Mouse (Mus musculus) stomach, embryonic 15.5 days (tissue): ENCODE measurements at regions not wholly inside any gene's neighbourhood (a gene's known extent, or its start where the extent isn't known, plus 50 kb on each side); places are given as distances from the start of the nearest gene placed in this dataset.

Source experiments
- ATAC-seq: fragments of 200-750 bp; cut with Nextera tagmentation; 2 replicates; pipeline ENCODE4 v1.8.0; 2017; ENCODE audit warnings: low read depth, moderate number of reproducible peaks, moderate TSS enrichment; ENCODE audit not compliant: insufficient read depth, low FRiP score
- H3K27ac ChIP-seq: fragments of 300-500 bp; sonication (generic); 2 replicates; pipeline ENCODE4 v1.5.1; 2015; ENCODE audit warnings: mild to moderate bottlenecking, inconsistent platforms
- H3K27me3 ChIP-seq: fragments of 300-500 bp; sonication (generic); replicated peaks from 2 replicates; pipeline ENCODE4 v1.6.1; 2015; ENCODE audit warnings: inconsistent platforms
- H3K36me3 ChIP-seq: fragments of 300-500 bp; sonication (generic); 2 replicates; pipeline ENCODE4 v1.6.1; 2015; ENCODE audit warnings: inconsistent platforms
- H3K4me1 ChIP-seq: fragments of 300-500 bp; sonication (generic); 2 replicates; pipeline ENCODE4 v1.6.1; 2015; ENCODE audit warnings: inconsistent platforms
- H3K4me2 ChIP-seq: fragments of 300-500 bp; sonication (generic); 2 replicates; pipeline ENCODE4 v1.6.1; 2015; ENCODE audit warnings: mild to moderate bottlenecking, inconsistent platforms
- H3K4me3 ChIP-seq: fragments of 300-500 bp; sonication (generic); replicated peaks from 2 replicates; pipeline ENCODE4 v1.5.1; 2015; ENCODE audit warnings: inconsistent platforms
- H3K9ac ChIP-seq: fragments of 300-500 bp; sonication (generic); 2 replicates; pipeline ENCODE4 v1.6.1; 2015; ENCODE audit warnings: inconsistent platforms
- H3K9me3 ChIP-seq: fragments of 300-500 bp; sonication (generic); 2 replicates; pipeline ENCODE4 v1.6.1; 2016; ENCODE audit warnings: inconsistent platforms
- WGBS: fragments of 180-500 bp; shearing (Covaris S2); methylation state at CpG from one replicate; pipeline ENCODE4 v1.1.7; 2015; 5-methylcytosine and 5-hydroxymethylcytosine counted together

- H3K4me1 ChIP-seq = no peaks in the 10 kb centered on the region
- no peaks in the 10 kb centered on the region for H3K27me3 ChIP-seq
- H3K4me2 ChIP-seq = no peak overlapping the region
- ATAC-seq = no peak
- no peak overlapping the region for H3K4me3 ChIP-seq
- H3K9me3 ChIP-seq = no peaks in the 10 kb centered on the region
- H3K27ac ChIP-seq = no peak overlapping the region
- 91% methylated on average over 1 of the region's 1 CpGs for WGBS
- no peak overlapping the region for H3K9ac ChIP-seq
- H3K36me3 ChIP-seq = no peaks in the 10 kb centered on the region
Observed at GRCm38 (mm10) chr6:108910330-108910729, 81.9 kb downstream of the Edem1 start.

GRCm38 (mm10) chr6:108912539-108912938 is 84.1 kb downstream of the Edem1 start:
- H3K4me1 ChIP-seq = no peaks in the 10 kb centered on the region
- H3K9ac ChIP-seq = no peak overlapping the region
- no peaks in the 10 kb centered on the region for H3K9me3 ChIP-seq
- 40% methylated on average over 7 of the region's 7 CpGs for WGBS
- ATAC-seq = no peak
- H3K4me3 ChIP-seq = no peak overlapping the region
- no peak overlapping the region for H3K27ac ChIP-seq
- no peaks in the 10 kb centered on the region for H3K27me3 ChIP-seq
- H3K4me2 ChIP-seq = no peak overlapping the region
- no peaks in the 10 kb centered on the region for H3K36me3 ChIP-seq

- no peaks in the 10 kb centered on the region for H3K4me1 ChIP-seq
- no peak for ATAC-seq
- H3K36me3 ChIP-seq = no peaks in the 10 kb centered on the region
- no peak overlapping the region for H3K27ac ChIP-seq
- H3K4me2 ChIP-seq = no peak overlapping the region
- WGBS = 64% methylated on average over 2 of the region's 2 CpGs
- H3K9me3 ChIP-seq = no peaks in the 10 kb centered on the region
- no peaks in the 10 kb centered on the region for H3K27me3 ChIP-seq
- H3K9ac ChIP-seq = no peak overlapping the region
- no peak overlapping the region for H3K4me3 ChIP-seq
Observed at GRCm38 (mm10) chr6:108919372-108919913, 91.0 kb downstream of the Edem1 start.

GRCm38 (mm10) chr6:108921181-108921580 is 92.7 kb downstream of the Edem1 start:
- Histone ChIP-seq H3K4me1 (no peaks in the 10 kb centered on the region), H3K36me3 (no peaks in the 10 kb centered on the region), H3K9ac (no peak overlapping the region), H3K4me3 (no peak overlapping the region), H3K9me3 (no peaks in the 10 kb centered on the region), H3K27ac (no peak overlapping the region), H3K4me2 (no peak overlapping the region), H3K27me3 (no peaks in the 10 kb centered on the region)
- no peak for ATAC-seq
- WGBS = 83% methylated on average over 3 of the region's 3 CpGs

- Histone ChIP-seq H3K36me3 (no peaks in the 10 kb centered on the region), H3K9me3 (no peaks in the 10 kb centered on the region), H3K4me2 (no peak overlapping the region), H3K27ac (no peak overlapping the region), H3K27me3 (no peaks in the 10 kb centered on the region), H3K4me1 (no peaks in the 10 kb centered on the region), H3K4me3 (no peak overlapping the region), H3K9ac (no peak overlapping the region)
- ATAC-seq = no peak
- 84% methylated on average over 6 of the region's 6 CpGs for WGBS
Observed at GRCm38 (mm10) chr6:108922564-108922963, 94.1 kb downstream of the Edem1 start.

- Histone ChIP-seq H3K4me2 (no peak overlapping the region), H3K36me3 (no peaks in the 10 kb centered on the region), H3K4me1 (no peaks in the 10 kb centered on the region), H3K9me3 (no peaks in the 10 kb centered on the region), H3K9ac (no peak overlapping the region), H3K4me3 (no peak overlapping the region), H3K27me3 (no peaks in the 10 kb centered on the region), H3K27ac (no peak overlapping the region)
- ATAC-seq = no peak
Observed at GRCm38 (mm10) chr6:108928981-108929380, 100.5 kb downstream of the Edem1 start.

GRCm38 (mm10) chr6:108938646-108939045 is 110.2 kb downstream of the Edem1 start:
- Histone ChIP-seq H3K27me3 (no peaks in the 10 kb centered on the region), H3K36me3 (no peaks in the 10 kb centered on the region), H3K27ac (no peak overlapping the region), H3K4me2 (no peak overlapping the region), H3K9ac (no peak overlapping the region), H3K4me1 (no peaks in the 10 kb centered on the region), H3K4me3 (no peak overlapping the region), H3K9me3 (no peaks in the 10 kb centered on the region)
- no peak for ATAC-seq
- 79% methylated on average over 5 of the region's 5 CpGs for WGBS

- Histone ChIP-seq H3K36me3 (no peaks in the 10 kb centered on the region), H3K4me3 (no peak overlapping the region), H3K27me3 (no peaks in the 10 kb centered on the region), H3K27ac (no peak overlapping the region), H3K9ac (no peak overlapping the region), H3K4me2 (no peak overlapping the region), H3K4me1 (no peaks in the 10 kb centered on the region), H3K9me3 (no peaks in the 10 kb centered on the region)
- ATAC-seq = no peak
Observed at GRCm38 (mm10) chr6:108942288-108942687, 113.8 kb downstream of the Edem1 start.

GRCm38 (mm10) chr6:108952389-108952788 is 123.9 kb downstream of the Edem1 start:
- Histone ChIP-seq H3K4me2 (no peak overlapping the region), H3K9me3 (no peaks in the 10 kb centered on the region), H3K9ac (no peak overlapping the region), H3K36me3 (no peaks in the 10 kb centered on the region), H3K4me3 (no peak overlapping the region), H3K27me3 (no peaks in the 10 kb centered on the region), H3K27ac (no peak overlapping the region), H3K4me1 (no peaks in the 10 kb centered on the region)
- 78% methylated on average over 6 of the region's 6 CpGs for WGBS
- ATAC-seq = no peak

- ATAC-seq = no peak
- H3K9me3 ChIP-seq = no peaks in the 10 kb centered on the region
- H3K9ac ChIP-seq = no peak overlapping the region
- no peak overlapping the region for H3K27ac ChIP-seq
- no peaks in the 10 kb centered on the region for H3K4me1 ChIP-seq
- H3K27me3 ChIP-seq = no peaks in the 10 kb centered on the region
- no peaks in the 10 kb centered on the region for H3K36me3 ChIP-seq
- H3K4me2 ChIP-seq = no peak overlapping the region
- no peak overlapping the region for H3K4me3 ChIP-seq
Observed at GRCm38 (mm10) chr6:108962810-108963209, 134.4 kb downstream of the Edem1 start.

- no peak overlapping the region for H3K27ac ChIP-seq
- H3K27me3 ChIP-seq = no peaks in the 10 kb centered on the region
- no peaks in the 10 kb centered on the region for H3K9me3 ChIP-seq
- no peaks in the 10 kb centered on the region for H3K36me3 ChIP-seq
- no peak for ATAC-seq
- no peak overlapping the region for H3K4me2 ChIP-seq
- H3K4me3 ChIP-seq = no peak overlapping the region
- H3K4me1 ChIP-seq = no peaks in the 10 kb centered on the region
- no peak overlapping the region for H3K9ac ChIP-seq
- 11% methylated on average over 2 of the region's 2 CpGs for WGBS
Observed at GRCm38 (mm10) chr6:108963295-108963694, 134.9 kb downstream of the Edem1 start.

- Histone ChIP-seq H3K4me1 (no peaks in the 10 kb centered on the region), H3K27me3 (no peaks in the 10 kb centered on the region), H3K9ac (no peak overlapping the region), H3K4me3 (no peak overlapping the region), H3K4me2 (no peak overlapping the region), H3K9me3 (no peaks in the 10 kb centered on the region), H3K36me3 (no peaks in the 10 kb centered on the region), H3K27ac (no peak overlapping the region)
- ATAC-seq = no peak
- WGBS = 52% methylated on average over 4 of the region's 4 CpGs
Observed at GRCm38 (mm10) chr6:108969477-108970176, 141.2 kb downstream of the Edem1 start.
